Mouse (Mus musculus): ENCODE measurements around the gene Tmem265. TPM values are rescaled to one million over a fixed set of nuclear protein-coding genes. Genes with fewer than 3 reads are reported as not detected.

The Tmem265 gene
- total RNA-seq, 2 experiments from 2014 or later = 2.3 TPM; not detected in 1

Other genes starting within 250 kb of the Tmem265 start
- gene Zfp768, start 215.8 kb upstream of the Tmem265 start, total RNA-seq (2015) = 2.3 and 3.2 TPM in 2 replicates
- gene Zfp768, start 215.8 kb upstream of the Tmem265 start, total RNA-seq (2017) = 6.5 and 8.9 TPM in 2 replicates
- 4.2 and 4.3 TPM in 2 replicates for gene Zfp747, start 185.3 kb upstream of the Tmem265 start, total RNA-seq (2015)
- 7.4 and 9.2 TPM in 2 replicates for gene Zfp747, start 185.3 kb upstream of the Tmem265 start, total RNA-seq (2017)
- 1.5 and 2.1 TPM in 2 replicates for gene 9130019O22Rik, start 174.2 kb upstream of the Tmem265 start, total RNA-seq (2015)
- 4.2 and 6.5 TPM in 2 replicates for gene 9130019O22Rik, start 174.2 kb upstream of the Tmem265 start, total RNA-seq (2017)
- 1.0 and 1.5 TPM in 2 replicates for gene E430018J23Rik, start 167.8 kb upstream of the Tmem265 start, total RNA-seq (2015)
- gene E430018J23Rik, start 167.8 kb upstream of the Tmem265 start, total RNA-seq (2017) = 2.3 and 4.8 TPM in 2 replicates
- gene Zfp764, start 154.6 kb upstream of the Tmem265 start, total RNA-seq (2015) = 9.3 and 10.9 TPM in 2 replicates
- gene Zfp764, start 154.6 kb upstream of the Tmem265 start, total RNA-seq (2017) = 9.9 and 12.4 TPM in 2 replicates
- 7.1 and 9.0 TPM in 2 replicates for gene Zfp688, start 139.3 kb upstream of the Tmem265 start, total RNA-seq (2015)
- 4.7 and 5.9 TPM in 2 replicates for gene Zfp688, start 139.3 kb upstream of the Tmem265 start, total RNA-seq (2017)
- 2.2 and 2.3 TPM in 2 replicates for gene Zfp689, start 112.2 kb upstream of the Tmem265 start, total RNA-seq (2015)
- 1.2 and 3.0 TPM in 2 replicates for gene Zfp689, start 112.2 kb upstream of the Tmem265 start, total RNA-seq (2017)
- 74.8 and 85.3 TPM in 2 replicates for gene Prr14, start 101.8 kb upstream of the Tmem265 start, total RNA-seq (2015)
- gene Prr14, start 101.8 kb upstream of the Tmem265 start, total RNA-seq (2017) = 22.6 and 27.2 TPM in 2 replicates
- gene Fbrs, start 82.2 kb upstream of the Tmem265 start, total RNA-seq (2015) = 90.7 and 101 TPM in 2 replicates
- gene Fbrs, start 82.2 kb upstream of the Tmem265 start, total RNA-seq (2017) = 19.5 and 20.0 TPM in 2 replicates
- gene Srcap, start 49.4 kb upstream of the Tmem265 start, total RNA-seq (2015) = 64.0 and 78.0 TPM in 2 replicates
- 20.6 and 24.1 TPM in 2 replicates for gene Srcap, start 49.4 kb upstream of the Tmem265 start, total RNA-seq (2017)
- gene Gm42715, start 41.8 kb upstream of the Tmem265 start, total RNA-seq (2015) = 26.3 and 26.8 TPM in 2 replicates
- 4.8 and 5.9 TPM in 2 replicates for gene Gm42715, start 41.8 kb upstream of the Tmem265 start, total RNA-seq (2017)
- 27.1 and 32.3 TPM in 2 replicates for gene Phkg2, start 11.9 kb downstream of the Tmem265 start, total RNA-seq (2015)
- 26.7 and 29.2 TPM in 2 replicates for gene Phkg2, start 11.9 kb downstream of the Tmem265 start, total RNA-seq (2017)
- gene Ccdc189, start 27.2 kb downstream of the Tmem265 start, total RNA-seq (2015) = 1.8 and 2.2 TPM in 2 replicates
- gene Ccdc189, start 27.2 kb downstream of the Tmem265 start, total RNA-seq (2017) = 2.5 and 3.1 TPM in 2 replicates
- gene Rnf40, start 27.4 kb downstream of the Tmem265 start, total RNA-seq (2015) = 11.7 and 16.5 TPM in 2 replicates
- gene Rnf40, start 27.4 kb downstream of the Tmem265 start, total RNA-seq (2017) = 36.9 and 41.9 TPM in 2 replicates
- 5.4 and 8.4 TPM in 2 replicates for gene Zfp629, start 54.4 kb downstream of the Tmem265 start, total RNA-seq (2015)
- gene Zfp629, start 54.4 kb downstream of the Tmem265 start, total RNA-seq (2017) = 8.5 and 11.3 TPM in 2 replicates
- gene Bcl7c, start 147.5 kb downstream of the Tmem265 start, total RNA-seq (2015) = 61.1 and 63.4 TPM in 2 replicates
- 38.1 and 44.6 TPM in 2 replicates for gene Bcl7c, start 147.5 kb downstream of the Tmem265 start, total RNA-seq (2017)
- gene Ctf1, start 151.3 kb downstream of the Tmem265 start, total RNA-seq (2015) = 0.83 and 1.8 TPM in 2 replicates
- gene Ctf1, start 151.3 kb downstream of the Tmem265 start, total RNA-seq (2017) = 0.42 and 1.9 TPM in 2 replicates
- gene Ctf2, start 170.8 kb downstream of the Tmem265 start, total RNA-seq (2015) = not detected in 2 replicates
- gene Ctf2, start 170.8 kb downstream of the Tmem265 start, total RNA-seq (2017) = not detected in 2 replicates
- 5.6 and 5.7 TPM in 2 replicates for gene Fbxl19, start 183.2 kb downstream of the Tmem265 start, total RNA-seq (2015)
- gene Fbxl19, start 183.2 kb downstream of the Tmem265 start, total RNA-seq (2017) = 14.2 and 16.1 TPM in 2 replicates
- 26.7 and 32.1 TPM in 2 replicates for gene Orai3, start 208.4 kb downstream of the Tmem265 start, total RNA-seq (2015)
- 28.2 and 30.2 TPM in 2 replicates for gene Orai3, start 208.4 kb downstream of the Tmem265 start, total RNA-seq (2017)
- gene Setd1a, start 215.3 kb downstream of the Tmem265 start, total RNA-seq (2015) = 54.7 and 67.2 TPM in 2 replicates
- gene Setd1a, start 215.3 kb downstream of the Tmem265 start, total RNA-seq (2017) = 9.7 and 13.6 TPM in 2 replicates
- gene Gm49388, start 224.2 kb downstream of the Tmem265 start, total RNA-seq (2015) = not detected in 2 replicates
- gene Gm49388, start 224.2 kb downstream of the Tmem265 start, total RNA-seq (2017) = not detected in 2 replicates
- 20.2 and 31.3 TPM in 2 replicates for gene Hsd3b7, start 239.2 kb downstream of the Tmem265 start, total RNA-seq (2015)
- 25.6 and 26.8 TPM in 2 replicates for gene Hsd3b7, start 239.2 kb downstream of the Tmem265 start, total RNA-seq (2017)

All from megakaryocyte progenitor cell, adult 5-6 weeks (primary cell).